Mouse (Mus musculus) CH12.LX (cell line): Measurements from ENCODE around the gene C1qtnf9. TPM values are rescaled to one million over a fixed set of nuclear protein-coding genes. Genes with fewer than 3 reads are reported as not detected.

ENCODE experiments used
- DNase-seq: peaks from one replicate; pipeline ENCODE4 v3.0.0-alpha.2; 2013; ENCODE audit errors: extremely low read depth
- H3K27ac ChIP-seq: 2 replicates; pipeline ENCODE4 v1.5.1; 2012; ENCODE audit warnings: low read depth, mild to moderate bottlenecking, control low read depth, moderate library complexity; ENCODE audit not compliant: insufficient read depth
- H3K27me3 ChIP-seq: replicated peaks from 2 replicates; pipeline ENCODE3; 2012; ENCODE audit warnings: inconsistent platforms
- H3K36me3 ChIP-seq, 2 experiments: replicated peaks in 1 of 2; 2 replicates each; pipeline versions ENCODE3 to v1.6.1; 2012; ENCODE audit warnings: inconsistent platforms in 1 of 2, low read length in 1 of 2, mild to moderate bottlenecking in 1 of 2, mixed read lengths in 1 of 2, moderate library complexity in 1 of 2; ENCODE audit not compliant: control insufficient read depth in 1 of 2, insufficient read depth in 1 of 2
- H3K4me1 ChIP-seq, 2 experiments: 2 replicates each; pipeline ENCODE4 v1.6.1; 2012; ENCODE audit warnings: inconsistent platforms in 1 of 2, moderate library complexity in 1 of 2; ENCODE audit not compliant: insufficient read depth in 2 of 2, control insufficient read depth in 1 of 2
- H3K4me2 ChIP-seq: 2 replicates; pipeline ENCODE4 v1.6.1; 2012; ENCODE audit warnings: low read depth, mild to moderate bottlenecking, control low read depth; ENCODE audit not compliant: poor library complexity, insufficient read depth, severe bottlenecking
- H3K4me3 ChIP-seq, 3 experiments: fragments of 150-350 bp in 1 of 3; sonication (generic) in 1 of 3; replicated peaks in 1 of 3; 2 replicates each; pipeline versions ENCODE3 to v1.5.1; 2011 to 2012; ENCODE audit warnings: low read depth in 2 of 3, low read length in 2 of 3, mild to moderate bottlenecking in 2 of 3, moderate library complexity in 2 of 3, control low read depth in 1 of 3, improper control_type of control experiment in 1 of 3, inconsistent platforms in 1 of 3, mixed read lengths in 1 of 3; ENCODE audit not compliant: poor library complexity in 1 of 3
- H3K79me2 ChIP-seq: replicated peaks from 2 replicates; pipeline ENCODE4 v1.6.1; 2012; ENCODE audit warnings: mild to moderate bottlenecking, moderate library complexity; ENCODE audit not compliant: control insufficient read depth, poor library complexity, insufficient read depth, severe bottlenecking; ENCODE audit errors: extremely low read depth
- H3K9ac ChIP-seq: 2 replicates; pipeline ENCODE4 v1.6.1; 2012; ENCODE audit warnings: low read depth, mild to moderate bottlenecking, control low read depth, moderate library complexity; ENCODE audit not compliant: insufficient read depth
- H3K9me3 ChIP-seq: replicated peaks from 2 replicates; pipeline ENCODE3; 2012; ENCODE audit warnings: low read length, inconsistent platforms, mixed read lengths
- ETS1 ChIP-seq: conservative IDR thresholded peaks from 2 replicates; pipeline ENCODE4 v1.6.1; 2012; ENCODE audit warnings: low read depth, mild to moderate bottlenecking, inconsistent platforms, low read length, improper control_type of control experiment, moderate library complexity
- GABPA ChIP-seq: IDR thresholded peaks from 2 replicates; pipeline ENCODE4 v1.6.1; 2012; ENCODE audit warnings: low read depth, low read length, improper control_type of control experiment, inconsistent platforms; ENCODE audit not compliant: insufficient replicate concordance
- JUN ChIP-seq: IDR thresholded peaks from 2 replicates; pipeline ENCODE4 v1.6.1; 2011; ENCODE audit warnings: low read depth, mild to moderate bottlenecking, low read length, improper control_type of control experiment, moderate library complexity; ENCODE audit not compliant: insufficient read depth
- KAT2A ChIP-seq: IDR thresholded peaks from 2 replicates; pipeline ENCODE4 v1.6.1; 2012; ENCODE audit warnings: low read length, improper control_type of control experiment, inconsistent platforms; ENCODE audit not compliant: insufficient replicate concordance
- MAFK ChIP-seq: IDR thresholded peaks from 2 replicates; pipeline ENCODE4 v1.6.1; 2011; ENCODE audit warnings: low read length, improper control_type of control experiment; ENCODE audit not compliant: insufficient replicate concordance
- MAX ChIP-seq: IDR thresholded peaks from 2 replicates; pipeline ENCODE4 v1.6.1; 2011; ENCODE audit warnings: low read length, improper control_type of control experiment
- MAZ ChIP-seq: IDR thresholded peaks from 2 replicates; pipeline ENCODE4 v1.6.1; 2012; ENCODE audit warnings: low read depth, mild to moderate bottlenecking, inconsistent platforms, low read length, improper control_type of control experiment, moderate library complexity
- MEF2A ChIP-seq: IDR thresholded peaks from 2 replicates; pipeline ENCODE4 v1.6.1; 2014; ENCODE audit warnings: low read depth, mild to moderate bottlenecking, inconsistent platforms, low read length, improper control_type of control experiment, borderline replicate concordance
- MXI1 ChIP-seq: IDR thresholded peaks from 2 replicates; pipeline ENCODE4 v1.6.1; 2011; ENCODE audit warnings: mild to moderate bottlenecking, low read depth, low read length, improper control_type of control experiment
- MYC ChIP-seq: IDR thresholded peaks from 2 replicates; pipeline ENCODE4 v1.6.1; 2011; ENCODE audit warnings: low read depth, mild to moderate bottlenecking, improper control_type of control experiment, low read length
- NELFE ChIP-seq: IDR thresholded peaks from 2 replicates; pipeline ENCODE4 v1.6.1; 2011; ENCODE audit warnings: low read depth, low read length, improper control_type of control experiment
- NRF1 ChIP-seq: IDR thresholded peaks from 2 replicates; pipeline ENCODE4 v1.6.1; 2014; ENCODE audit warnings: low read depth, mild to moderate bottlenecking, inconsistent platforms, low read length, improper control_type of control experiment, moderate library complexity
- POLR2A ChIP-seq: IDR thresholded peaks from 2 replicates; pipeline ENCODE4 v1.6.1; 2011; ENCODE audit warnings: low read depth, mild to moderate bottlenecking, improper control_type of control experiment, low read length
- RAD21 ChIP-seq: IDR thresholded peaks from 2 replicates; pipeline ENCODE4 v1.6.1; 2011; ENCODE audit warnings: low read depth, mild to moderate bottlenecking, low read length, improper control_type of control experiment, moderate library complexity
- RCOR1 ChIP-seq: conservative IDR thresholded peaks from 2 replicates; pipeline ENCODE4 v1.6.1; 2012; ENCODE audit warnings: low read depth, mild to moderate bottlenecking, inconsistent platforms, low read length, improper control_type of control experiment
- TCF12 ChIP-seq: IDR thresholded peaks from 2 replicates; pipeline ENCODE4 v1.6.1; 2014; ENCODE audit warnings: low read depth, mild to moderate bottlenecking, inconsistent platforms, low read length, improper control_type of control experiment
- USF1 ChIP-seq: IDR thresholded peaks from 2 replicates; pipeline ENCODE4 v1.6.1; 2014; ENCODE audit warnings: low read depth, mild to moderate bottlenecking, inconsistent platforms, low read length, improper control_type of control experiment
- ZKSCAN1 ChIP-seq: IDR thresholded peaks from 2 replicates; pipeline ENCODE4 v1.6.1; 2012; ENCODE audit warnings: low read depth, inconsistent platforms, low read length, improper control_type of control experiment, borderline replicate concordance
- ZNF384 ChIP-seq: IDR thresholded peaks from 2 replicates; pipeline ENCODE4 v1.6.1; 2012; ENCODE audit warnings: low read depth, low read length, improper control_type of control experiment, inconsistent platforms
- dilution Hi-C: fragments of 300-500 bp; cut with MboI; formaldehyde crosslinking; loops from 2 replicates; pipeline ENCODE4 v1.14.3; 2020; ENCODE audit warnings: low sequenced_read_pairs; ENCODE audit not compliant: extremely low pct_unique_long_range_greater_than_20kb, extremely low pct_ligation_motif_present
- in situ Hi-C: fragments of 300-500 bp; cut with MboI; formaldehyde crosslinking; loops from 3 replicates; pipeline ENCODE4 v1.14.3; 2019; ENCODE audit warnings: low sequenced_read_pairs, low pct_ligation_motif_present, low pct_unique_long_range_greater_than_20kb, mixed read lengths
- polyA plus RNA-seq: library from polyadenylated mRNA; unstranded; fragments of >175 nt; gene quantifications from 2 replicates; pipeline ENCODE4 v1.2.1, GENCODE M21; 2012; ENCODE audit warnings: low read depth; ENCODE audit not compliant: insufficient read length
- total RNA-seq, 2 experiments: library from RNA; depleted of rRNA; stranded (reverse); fragments of 300-350 nt in 1 of 2; fragments of >200 nt in 1 of 2; gene quantifications; 2 replicates each; pipeline ENCODE4 v1.2.3; 2012 to 2014

The C1qtnf9 gene
- total RNA-seq (2012; rRNA removed) (0.08 TPM in 1 of 2 replicates, not detected in the other), total RNA-seq (2014; rRNA removed) (not detected in 2 replicates), polyA plus RNA-seq (0.20 and 0.26 TPM in 2 replicates)

- Histone ChIP-seq H3K79me2 (no peaks in the 10 kb centered on the region), H3K9me3 (no peaks in the 10 kb centered on the region), H3K36me3 (peaks cover 3 to 12% of the 10 kb centered on the region in 2 experiments), H3K4me1 (peaks cover 8 to 16% of the 10 kb centered on the region in 2 experiments; a peak in 3 of 4 replicates), H3K27me3 (no peaks in the 10 kb centered on the region), H3K27ac (no peak within 1 kb of the TSS), H3K4me2 (no peak within 1 kb of the TSS), H3K4me3 (no peak within 1 kb of the TSS), H3K9ac (no peak within 1 kb of the TSS)
- no peak for DNase-seq
- dilution Hi-C loops (no loop called here), in situ Hi-C loops (no loop called here)
- TF ChIP-seq ETS1 (no peak), POLR2A (no peak)
Measured at GRCm38 (mm10) chr14:60767884-60768283, at the start of gene C1qtnf9. Gene C1qtnf9 (plus strand): TSS chr14:60768134.

GRCm38 (mm10) chr14:60721304-60721703 is 46.6 kb upstream of the C1qtnf9 start:
- Histone ChIP-seq H3K9ac (no peak overlapping the region), H3K4me1 (peaks cover 3 to 36% of the 10 kb centered on the region in 2 experiments), H3K79me2 (no peaks in the 10 kb centered on the region), H3K27ac (no peak overlapping the region), H3K27me3 (no peaks in the 10 kb centered on the region), H3K4me2 (peak overlapping the region; percentile 79), H3K4me3 (no peak overlapping the region), H3K9me3 (no peaks in the 10 kb centered on the region), H3K36me3 (no peaks in the 10 kb centered on the region)
- no peak for DNase-seq
- TF ChIP-seq NELFE (no peak), GABPA (no peak), USF1 (no peak), MAFK (no peak), KAT2A (no peak), JUN (no peak), MYC (no peak), MEF2A (no peak), RCOR1 (no peak), ZKSCAN1 (no peak)
- dilution Hi-C loops = no loop called here
- in situ Hi-C loops = no loop called here

DNA sequence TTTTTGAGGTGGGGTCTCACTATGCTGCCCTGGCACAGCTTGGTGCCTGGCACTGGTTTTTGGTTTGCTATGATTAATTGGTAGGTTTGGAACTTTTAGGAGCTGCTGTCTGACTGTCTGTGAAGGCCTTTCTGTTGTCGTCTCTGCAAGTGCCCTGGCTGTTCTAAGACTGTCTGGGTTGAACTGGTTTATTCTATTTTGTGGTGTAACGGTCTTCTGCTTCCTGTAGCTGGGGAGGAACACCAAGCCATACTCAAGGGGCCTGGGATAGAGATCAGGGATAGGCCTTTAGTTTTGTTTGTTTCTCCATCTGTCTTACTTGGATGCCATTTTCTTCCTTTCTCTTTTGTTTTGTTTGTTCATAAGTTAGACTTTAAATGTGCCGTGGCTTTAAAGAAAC is 46.0 kb upstream of the C1qtnf9 start:
- Histone ChIP-seq H3K4me1 (peaks cover 3 to 42% of the 10 kb centered on the region in 2 experiments), H3K27me3 (no peaks in the 10 kb centered on the region), H3K27ac (no peak overlapping the region), H3K4me3 (no peak overlapping the region), H3K36me3 (no peaks in the 10 kb centered on the region), H3K9me3 (no peaks in the 10 kb centered on the region), H3K79me2 (no peaks in the 10 kb centered on the region), H3K9ac (no peak overlapping the region), H3K4me2 (peak overlapping the region; percentile 79; the same call in 1 of the 2 replicates)
- dilution Hi-C loops (no loop called here), in situ Hi-C loops (no loop called here)
- TF ChIP-seq MAX (no peak), TCF12 (no peak), KAT2A (no peak), MAZ (no peak), NRF1 (no peak), ZNF384 (no peak), RCOR1 (no peak), MXI1 (no peak), RAD21 (no peak), NELFE (no peak)
- DNase-seq = no peak
